Mouse (Mus musculus) adrenal gland, adult 8-10 months (tissue): ENCODE results near the gene Klk13. TPM values are rescaled to one million over a fixed set of nuclear protein-coding genes. Genes with fewer than 3 reads are reported as not detected.
A peak's percentile ranks its signal among the peaks of the same experiment; 100 is the strongest.
"Not testable (repeated sequence)": the region's sequence is repeated elsewhere in the genome, so short reads cannot be mapped to it uniquely, and the experiment has no call there.

Experiments
- DNase-seq: peaks from one replicate; pipeline ENCODE4 v3.0.0; 2022
- total RNA-seq, 4 experiments: library from RNA; stranded (reverse); gene quantifications; 2 replicates each; pipeline ENCODE4 v1.2.4; 2022

The Klk13 gene
- under 1 TPM in 2 of 4 experiments, not detected in 2; 0.15 to 0.16 TPM for total RNA-seq

DNA sequence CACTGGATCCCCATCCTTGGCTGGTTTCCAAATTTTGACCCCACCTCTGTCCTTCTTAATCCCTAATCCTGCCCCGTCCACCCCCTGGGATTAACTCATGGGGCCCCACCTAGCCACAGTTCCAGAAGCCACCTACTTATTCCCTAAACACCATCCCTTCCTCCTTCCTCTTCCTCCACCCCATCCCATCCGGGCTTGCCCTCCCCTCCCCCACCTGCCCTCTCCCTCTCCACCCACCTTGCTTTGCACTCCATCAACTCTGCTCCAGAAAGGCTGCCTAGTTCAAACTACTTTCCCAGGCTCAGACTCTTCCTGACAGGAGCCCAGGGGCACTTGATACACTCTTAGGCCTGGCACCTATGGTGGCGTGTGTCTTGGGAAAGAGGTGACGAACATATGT lies at the start of gene Klk13:
Klk13 (plus strand) TSS at position 301 of the 400 bp plus-strand sequence.
- DNase-seq: no peak

DNA sequence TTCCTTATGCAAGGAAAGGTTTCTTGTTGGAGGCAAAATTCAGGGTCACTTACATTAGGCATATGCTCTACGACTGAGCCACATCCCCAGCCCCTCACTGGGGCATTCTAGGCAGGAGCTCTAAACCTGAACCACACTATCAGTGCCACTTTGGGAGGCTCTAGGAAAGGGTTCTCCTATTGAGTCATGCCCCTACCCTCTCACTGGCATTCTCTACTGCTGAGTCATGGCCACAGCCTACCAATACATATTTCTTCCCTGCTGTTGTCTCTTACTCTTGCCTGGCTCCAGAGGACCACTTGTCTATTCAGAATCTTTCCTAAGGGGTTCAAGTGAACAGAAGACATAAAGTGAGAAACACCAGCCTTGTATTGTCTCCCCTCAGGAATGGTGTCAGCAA lies 49.6 kb upstream of the Klk13 start:
- peak; percentile 53 for DNase-seq

DNA sequence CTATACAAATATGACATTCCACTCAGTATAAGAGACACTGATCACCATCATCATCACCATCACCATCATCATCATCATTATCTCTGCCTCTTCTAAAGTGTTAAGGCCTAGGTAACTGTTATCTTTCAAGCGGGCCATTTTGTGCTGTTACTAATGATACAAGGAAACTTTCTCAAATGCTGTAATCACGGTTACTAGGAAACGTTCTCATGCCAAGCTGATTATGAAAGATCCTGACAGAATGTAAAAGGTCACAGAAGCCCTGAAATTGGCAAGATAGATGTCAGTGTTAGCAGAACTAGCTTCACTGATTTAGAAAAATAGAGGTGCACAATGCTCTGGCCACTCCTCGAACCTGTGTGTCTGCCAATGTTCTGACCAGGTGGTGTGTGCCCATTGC lies 45.1 kb upstream of the Klk13 start:
- not testable (repeated sequence) for DNase-seq

DNA sequence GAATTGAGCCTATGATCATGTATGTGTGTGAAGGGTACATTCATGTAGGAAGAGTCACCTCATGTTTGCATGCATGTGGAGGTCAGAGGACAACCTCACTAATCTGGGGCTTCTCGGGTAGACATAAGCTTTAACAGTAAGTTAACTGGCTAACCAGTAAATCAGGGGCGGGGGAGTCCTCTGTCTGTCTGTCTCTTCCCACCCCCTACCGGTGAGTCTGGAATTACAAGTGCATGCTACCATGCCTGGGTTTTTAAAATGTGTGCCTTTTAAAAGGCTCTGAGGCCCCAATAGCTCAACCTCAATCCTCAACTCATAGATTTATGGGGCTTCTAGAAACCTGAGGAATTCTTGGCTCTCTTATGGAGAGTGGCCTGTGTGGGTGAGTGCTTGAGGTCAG lies 43.8 kb upstream of the Klk13 start:
- no peak for DNase-seq

DNA sequence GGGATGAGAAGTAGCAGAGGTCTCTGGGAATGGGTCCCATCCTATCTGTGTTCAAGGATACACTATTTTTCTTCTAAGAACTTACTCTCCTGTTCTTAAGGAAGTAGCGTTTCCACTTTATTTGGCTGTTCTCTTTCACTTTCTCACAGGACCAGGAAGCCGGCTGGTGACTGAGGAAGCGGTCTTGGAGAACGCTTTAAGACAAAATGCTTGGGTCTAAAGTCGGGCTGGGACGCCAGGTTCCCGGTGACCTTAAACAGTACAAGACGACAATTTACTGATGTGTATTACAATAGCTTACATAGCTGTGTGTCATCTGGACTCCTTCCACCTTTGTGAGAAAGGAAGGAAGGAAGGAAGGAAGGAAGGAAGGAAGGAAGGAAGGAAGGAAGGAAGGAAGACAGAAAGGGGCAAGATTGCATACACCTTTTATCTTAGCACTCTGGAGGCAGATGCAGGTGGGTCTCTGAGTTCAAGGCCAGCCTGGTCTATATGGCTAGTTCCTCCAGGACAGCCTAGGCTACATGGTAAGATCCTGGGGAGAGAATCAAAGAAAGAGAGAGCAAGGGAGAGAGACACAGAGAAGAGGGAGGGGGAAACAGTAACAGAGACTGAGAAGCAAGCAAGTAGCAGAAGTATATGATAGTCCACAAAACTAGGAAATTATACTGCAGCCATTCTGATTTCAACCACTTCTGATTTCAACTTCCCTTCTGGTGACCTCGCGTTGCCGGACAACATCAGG lies 41.1 kb upstream of the Klk13 start:
- no peak for DNase-seq

- peak; percentile 95 for DNase-seq
Measured at GRCm38 (mm10) chr7:43671809-43672580, 40.4 kb upstream of the Klk13 start, which contains the start of gene Ctu1. Ctu1 (plus strand) TSS chr7:43672016.

DNA sequence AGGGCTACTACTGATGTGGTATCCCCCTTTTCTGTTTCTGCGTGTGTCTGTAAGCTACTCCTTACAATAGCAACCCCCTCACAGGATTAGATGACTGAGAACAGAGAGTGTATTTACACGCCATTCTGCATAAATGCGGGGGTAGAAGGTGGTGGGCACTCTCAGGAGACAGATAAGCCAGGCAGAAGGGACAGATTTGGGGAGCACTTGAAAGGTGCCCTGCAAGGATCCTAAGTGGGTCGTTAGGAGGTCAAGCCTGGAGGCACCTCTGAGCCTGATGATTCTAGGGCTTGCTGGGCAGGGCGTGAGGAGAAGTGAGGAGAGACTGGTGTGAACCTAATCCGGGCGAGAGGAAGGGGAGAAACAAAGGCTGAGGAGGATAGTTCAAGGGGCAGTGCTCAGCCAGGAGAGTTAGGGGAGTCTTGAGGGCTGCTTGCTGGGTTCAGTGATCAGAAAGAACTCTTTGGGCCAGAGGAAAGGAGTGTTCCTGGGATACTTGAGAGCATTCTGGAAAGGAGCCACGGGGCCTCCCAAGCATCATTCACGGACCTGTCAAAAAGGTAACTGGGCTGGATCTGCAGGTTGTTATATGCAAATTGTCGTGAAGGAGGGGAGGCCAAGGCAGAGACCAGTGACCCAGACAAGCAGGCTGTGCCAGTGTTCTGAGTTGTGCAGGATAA lies 39.6 kb upstream of the Klk13 start:
- no peak for DNase-seq

GRCm38 (mm10) chr7:43675091-43675490 lies 37.3 kb upstream of the Klk13 start:
- no peak for DNase-seq

- no peak for DNase-seq
Measured at GRCm38 (mm10) chr7:43678517-43678916, 33.9 kb upstream of the Klk13 start.

GRCm38 (mm10) chr7:43680960-43681359 lies 31.4 kb upstream of the Klk13 start:
- DNase-seq: no peak

DNA sequence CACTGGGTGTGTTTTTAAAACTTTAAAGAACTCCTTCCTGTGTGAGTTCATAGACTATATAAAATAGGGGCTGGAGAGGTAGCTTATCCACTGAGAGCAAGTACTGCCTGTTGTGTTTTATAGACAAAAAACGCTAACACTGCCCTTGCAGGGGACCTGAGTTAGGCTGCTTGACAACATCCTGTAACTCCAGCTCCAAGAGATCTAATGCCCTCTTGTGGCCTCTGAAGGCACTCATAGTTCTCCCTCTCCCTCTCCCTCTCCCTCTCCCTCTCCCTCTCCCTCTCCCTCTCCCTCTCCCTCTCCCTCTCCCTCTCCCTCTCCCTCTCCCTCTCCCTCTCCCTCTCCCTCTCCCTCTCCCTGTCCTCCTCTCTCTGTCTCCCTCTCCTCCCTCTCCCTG lies 29.9 kb upstream of the Klk13 start:
- not testable (repeated sequence) for DNase-seq

- DNase-seq: no peak
Measured at GRCm38 (mm10) chr7:43685088-43685487, 27.3 kb upstream of the Klk13 start.

DNA sequence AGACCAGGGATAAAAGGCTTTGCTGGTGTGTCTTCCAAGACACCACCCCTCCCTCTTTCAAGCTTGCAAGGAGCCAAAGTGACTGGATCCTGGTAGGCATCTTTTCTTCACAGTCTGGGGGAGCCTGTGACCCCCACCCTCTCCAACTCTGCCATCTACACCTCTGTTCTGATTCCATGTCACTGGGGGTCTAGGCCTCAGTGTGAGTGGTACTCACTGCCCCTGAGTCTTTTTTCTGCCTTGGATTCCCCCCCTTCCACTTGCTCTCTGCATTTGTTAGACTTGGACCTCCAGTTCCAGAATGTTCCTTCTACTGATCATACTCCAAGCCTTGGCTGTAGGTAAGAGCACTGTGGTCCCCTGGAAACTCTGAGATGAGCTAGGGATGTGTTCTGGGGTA lies 22.2 kb upstream of the Klk13 start, which contains the start of gene Klk14:
Klk14 (plus strand) TSS at position 301 of the 400 bp plus-strand sequence.
- no peak for DNase-seq

DNA sequence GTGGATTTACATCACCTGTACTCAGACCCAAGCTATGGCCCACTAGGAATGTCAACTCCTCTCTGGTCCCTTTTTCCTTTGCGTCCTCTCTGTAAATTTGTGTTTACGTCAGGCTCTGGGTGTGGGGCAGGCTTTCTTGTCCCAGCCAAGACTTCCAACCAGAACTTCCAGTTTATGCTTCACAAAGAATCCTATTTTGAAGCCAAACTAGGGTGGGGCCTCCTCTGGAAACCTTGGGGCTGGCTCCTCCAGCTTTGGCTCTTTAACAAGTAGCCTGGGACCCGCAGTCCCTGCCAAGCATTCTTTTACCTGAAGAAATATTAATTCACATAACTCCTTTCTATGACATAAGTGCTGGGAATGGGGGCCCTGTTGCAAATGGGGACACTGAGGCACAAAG lies 2.3 kb upstream of the Klk13 start:
- DNase-seq: no peak

GRCm38 (mm10) chr7:43712917-43713316 lies 550 bp downstream of the Klk13 start:
- DNase-seq: no peak

GRCm38 (mm10) chr7:43713741-43714351 lies 1.5 kb downstream of the Klk13 start:
- DNase-seq: no peak

GRCm38 (mm10) chr7:43747788-43748187 lies 35.4 kb downstream of the Klk13 start:
- DNase-seq: no peak

GRCm38 (mm10) chr7:43752806-43753205 lies 40.4 kb downstream of the Klk13 start:
- DNase-seq: no peak

DNA sequence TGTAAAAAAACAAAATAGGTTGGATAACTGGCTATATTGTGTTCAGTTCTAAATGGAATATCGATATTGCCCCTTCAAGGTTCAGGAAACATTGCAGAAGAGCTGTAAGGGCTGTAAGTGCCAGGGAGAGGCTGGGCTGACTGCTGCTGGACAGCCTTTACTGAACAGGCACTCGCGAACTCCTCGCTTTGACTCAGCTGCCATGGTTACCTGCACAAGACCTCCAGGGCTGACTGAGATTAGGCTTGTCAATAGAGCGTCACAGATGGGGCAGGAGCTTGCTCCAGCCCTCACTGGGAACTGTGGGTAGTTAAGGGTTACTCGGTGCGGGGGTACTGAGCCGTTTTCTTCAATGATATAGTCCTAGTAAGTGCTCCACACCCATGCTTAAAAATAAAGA lies 54.1 kb downstream of the Klk13 start:
- no peak for DNase-seq

GRCm38 (mm10) chr7:43768597-43768996 lies 56.2 kb downstream of the Klk13 start, which contains the start of gene Klk12:
Klk12 (plus strand) TSS chr7:43768897.
- no peak for DNase-seq

- no peak for DNase-seq
Measured at GRCm38 (mm10) chr7:43769636-43770035, 57.3 kb downstream of the Klk13 start.

DNA sequence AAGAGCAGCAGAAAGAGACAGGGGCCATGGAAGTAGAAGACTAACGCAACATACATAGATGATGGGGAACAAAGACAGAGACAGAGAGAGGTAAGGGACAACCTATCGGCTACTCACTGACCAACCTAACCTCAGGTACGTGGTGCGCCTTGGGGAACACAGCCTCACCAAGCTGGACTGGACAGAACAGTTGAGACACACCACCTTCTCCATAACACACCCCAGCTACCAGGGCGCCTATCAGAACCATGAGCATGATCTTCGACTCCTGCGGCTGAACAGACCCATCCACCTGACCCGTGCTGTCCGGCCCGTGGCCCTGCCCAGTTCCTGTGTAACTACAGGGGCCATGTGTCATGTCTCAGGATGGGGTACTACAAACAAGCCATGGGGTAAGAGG lies 58.3 kb downstream of the Klk13 start:
- DNase-seq: no peak

- DNase-seq: no peak
Measured at GRCm38 (mm10) chr7:43771916-43772315, 59.5 kb downstream of the Klk13 start.
